Mouse (Mus musculus) splenic B cell, adult 2 months (primary cell): ENCODE results near the gene Slc39a13.
A peak's percentile ranks its signal among the peaks of the same experiment; 100 is the strongest.
"Not testable (repeated sequence)": the region's sequence is repeated elsewhere in the genome, so short reads cannot be mapped to it uniquely, and the experiment has no call there.

ENCODE experiments used
- DNase-seq: peaks from one replicate; pipeline ENCODE4 v3.0.0-alpha.2; 2011; ENCODE audit warnings: low read depth, low spot score
- H3K27me3 ChIP-seq: 2 replicates; pipeline ENCODE4 v1.6.1; 2012; ENCODE audit warnings: mild to moderate bottlenecking, low read length, moderate library complexity, mixed read lengths; ENCODE audit not compliant: control insufficient read depth, poor library complexity, insufficient read depth, severe bottlenecking
- H3K36me3 ChIP-seq: 2 replicates; pipeline ENCODE4 v1.6.1; 2012; ENCODE audit warnings: mild to moderate bottlenecking, low read length, moderate library complexity, mixed read lengths; ENCODE audit not compliant: control insufficient read depth, poor library complexity, insufficient read depth, severe bottlenecking

Slc39a13 gene

GRCm38 (mm10) chr2:91041786-91042185 is 28.4 kb downstream of the Slc39a13 start:
- Histone ChIP-seq H3K36me3 (no peaks in the 10 kb centered on the region), H3K27me3 (no peaks in the 10 kb centered on the region)
- DNase-seq, result no peak

- no peak for DNase-seq
- Histone ChIP-seq H3K27me3 (no peaks in the 10 kb centered on the region), H3K36me3 (no peaks in the 10 kb centered on the region)
Measured at GRCm38 (mm10) chr2:91035385-91035784, 34.8 kb downstream of the Slc39a13 start, which contains the start of gene Rapsn. TSS of gene Rapsn (plus strand) at chr2:91035620.

- no peaks in the 10 kb centered on the region for H3K27me3 ChIP-seq
- no peaks in the 10 kb centered on the region for H3K36me3 ChIP-seq
- peak; percentile 51 for DNase-seq
Measured at GRCm38 (mm10) chr2:91033000-91033399, 37.2 kb downstream of the Slc39a13 start.

- H3K27me3 ChIP-seq, result no peaks in the 10 kb centered on the region
- H3K36me3 ChIP-seq, result no peaks in the 10 kb centered on the region
- no peak for DNase-seq
Measured at GRCm38 (mm10) chr2:91031216-91031615, 39.0 kb downstream of the Slc39a13 start.

- Histone ChIP-seq H3K36me3 (no peaks in the 10 kb centered on the region), H3K27me3 (no peaks in the 10 kb centered on the region)
- no peak for DNase-seq
Measured at GRCm38 (mm10) chr2:91027391-91028214, 42.6 kb downstream of the Slc39a13 start.

- Histone ChIP-seq H3K36me3 (no peaks in the 10 kb centered on the region), H3K27me3 (no peaks in the 10 kb centered on the region)
- no peak for DNase-seq
Measured at GRCm38 (mm10) chr2:91026491-91026890, 43.7 kb downstream of the Slc39a13 start.

- no peaks in the 10 kb centered on the region for H3K27me3 ChIP-seq
- no peaks in the 10 kb centered on the region; the same call in 1 of the 2 replicates for H3K36me3 ChIP-seq
- no peak for DNase-seq
Measured at GRCm38 (mm10) chr2:91025081-91025516, 45.1 kb downstream of the Slc39a13 start.

- Histone ChIP-seq H3K27me3 (no peaks in the 10 kb centered on the region), H3K36me3 (peaks cover 3% of the 10 kb centered on the region; the same call in 1 of the 2 replicates)
- DNase-seq, result no peak
Measured at GRCm38 (mm10) chr2:91023956-91024355, 46.3 kb downstream of the Slc39a13 start.

- no peak for DNase-seq
- no peaks in the 10 kb centered on the region for H3K27me3 ChIP-seq
Measured at GRCm38 (mm10) chr2:91023131-91023530, 47.1 kb downstream of the Slc39a13 start.

GRCm38 (mm10) chr2:91022266-91022665 is 48.0 kb downstream of the Slc39a13 start:
- not testable (repeated sequence) for DNase-seq

More at GRCm38 (mm10) chr2:91023131-91023530, 47.1 kb downstream of the Slc39a13 start:
- H3K36me3 ChIP-seq, result peaks cover 3% of the 10 kb centered on the region; the same call in 1 of the 2 replicates

GRCm38 (mm10) chr2:91019911-91020310 is 50.3 kb downstream of the Slc39a13 start:
- Histone ChIP-seq H3K36me3 (peaks cover 6% of the 10 kb centered on the region; the same call in 1 of the 2 replicates), H3K27me3 (no peaks in the 10 kb centered on the region)
- DNase-seq, result no peak

More at GRCm38 (mm10) chr2:91022266-91022665, 48.0 kb downstream of the Slc39a13 start:
- not testable (repeated sequence) for H3K36me3 ChIP-seq, H3K27me3 ChIP-seq

- DNase-seq, result no peak
- no peaks in the 10 kb centered on the region for H3K27me3 ChIP-seq
Measured at GRCm38 (mm10) chr2:91018061-91018788, 52.0 kb downstream of the Slc39a13 start.

GRCm38 (mm10) chr2:91015386-91015785 is 54.8 kb downstream of the Slc39a13 start:
- H3K27me3 ChIP-seq, result no peaks in the 10 kb centered on the region
- peaks cover 15% of the 10 kb centered on the region for H3K36me3 ChIP-seq
- DNase-seq, result no peak

More at GRCm38 (mm10) chr2:91018061-91018788, 52.0 kb downstream of the Slc39a13 start:
- peaks cover 11% of the 10 kb centered on the region for H3K36me3 ChIP-seq

- H3K36me3 ChIP-seq, result peaks cover 21% of the 10 kb centered on the region
- no peaks in the 10 kb centered on the region for H3K27me3 ChIP-seq
- peak; percentile 59 for DNase-seq
Measured at GRCm38 (mm10) chr2:91013881-91014280, 56.3 kb downstream of the Slc39a13 start.
